Mouse (Mus musculus) forebrain, embryonic 15.5 days (tissue): ENCODE results near the gene Commd1. TPM values are rescaled to one million over a fixed set of nuclear protein-coding genes. Genes with fewer than 3 reads are reported as not detected.

Experiments
- ATAC-seq: fragments of 200-750 bp; cut with Nextera tagmentation; replicated peaks from 2 replicates; pipeline ENCODE4 v1.8.0; 2017; ENCODE audit warnings: mild to moderate bottlenecking, moderate TSS enrichment, moderate library complexity
- H3K27ac ChIP-seq: fragments of 300-500 bp; sonication (generic); replicated peaks from 2 replicates; pipeline ENCODE4 v1.5.1; 2015; ENCODE audit warnings: mild to moderate bottlenecking, inconsistent platforms
- H3K27me3 ChIP-seq: fragments of 300-500 bp; sonication (generic); 2 replicates; pipeline ENCODE4 v1.6.1; 2015; ENCODE audit warnings: inconsistent platforms
- H3K36me3 ChIP-seq: fragments of 300-500 bp; sonication (generic); 2 replicates; pipeline ENCODE4 v1.6.1; 2015; ENCODE audit warnings: mild to moderate bottlenecking, inconsistent platforms
- H3K4me1 ChIP-seq: fragments of 300-500 bp; sonication (generic); 2 replicates; pipeline ENCODE4 v1.6.1; 2015; ENCODE audit warnings: inconsistent platforms
- H3K4me2 ChIP-seq: fragments of 300-500 bp; sonication (generic); replicated peaks from 2 replicates; pipeline ENCODE4 v1.6.1; 2015; ENCODE audit warnings: mild to moderate bottlenecking, inconsistent platforms
- H3K4me3 ChIP-seq: fragments of 300-500 bp; sonication (generic); 2 replicates; pipeline ENCODE4 v1.5.1; 2015; ENCODE audit warnings: mild to moderate bottlenecking, inconsistent platforms
- H3K9ac ChIP-seq: fragments of 300-500 bp; sonication (generic); replicated peaks from 2 replicates; pipeline ENCODE4 v1.6.1; 2015; ENCODE audit warnings: mild to moderate bottlenecking, inconsistent platforms
- H3K9me3 ChIP-seq: fragments of 300-500 bp; sonication (generic); 2 replicates; pipeline ENCODE4 v1.6.1; 2016; ENCODE audit warnings: inconsistent platforms
- whole genome bisulfite sequencing: fragments of 180-500 bp; shearing (Covaris S2); methylation state at CpG from one replicate; pipeline ENCODE4 v1.1.7; 2015; ENCODE audit warnings: mixed read lengths; 5-methylcytosine and 5-hydroxymethylcytosine counted together
- polyA plus RNA-seq: library from polyadenylated mRNA; unstranded; fragments of >200 nt; fragmentation: Nextera tagmentation; extraction: Ambion mirVana; gene quantifications from 2 replicates; pipeline ENCODE4 v1.2.1, GENCODE M21; 2015

The Commd1 gene
- polyA plus RNA-seq, 1 experiment from 2014 or later, result 235 TPM

- peak overlapping the region; percentile 78 for H3K4me2 ChIP-seq
- H3K9ac ChIP-seq, result peak overlapping the region; percentile 83
- peak; percentile 96 for ATAC-seq
- H3K27me3 ChIP-seq, result no peaks in the 10 kb centered on the region
- under 1% methylated on average over 40 of the region's 40 CpGs for WGBS
- H3K9me3 ChIP-seq, result no peaks in the 10 kb centered on the region
- peak overlapping the region; percentile 63 for H3K4me3 ChIP-seq
- peak overlapping the region; percentile 93 for H3K27ac ChIP-seq
- H3K36me3 ChIP-seq, result peaks cover 21% of the 10 kb centered on the region
- peaks cover 8% of the 10 kb centered on the region; the same call in 1 of the 2 replicates for H3K4me1 ChIP-seq
These were observed 26.1 kb upstream of the Commd1 start for GRCm38 (mm10) chr11:23008181-23008823.

GRCm38 (mm10) chr11:23007481-23008180, 25.4 kb upstream of the Commd1 start, which contains the start of gene Fam161a:
Fam161a (plus strand) TSS chr11:23007531.
- ATAC-seq, result peak; percentile 95
- Histone ChIP-seq H3K36me3 (peaks cover 23% of the 10 kb centered on the region), H3K4me1 (peaks cover 8% of the 10 kb centered on the region; the same call in 1 of the 2 replicates), H3K27ac (peak within 1 kb of the TSS; percentile 93), H3K4me2 (peak within 1 kb of the TSS; percentile 78), H3K9ac (peak within 1 kb of the TSS; percentile 83), H3K27me3 (no peaks in the 10 kb centered on the region), H3K4me3 (peak within 1 kb of the TSS; percentile 63), H3K9me3 (no peaks in the 10 kb centered on the region)
- WGBS, result under 1% methylated on average over 22 of the region's 22 CpGs

GRCm38 (mm10) chr11:23007166-23007480, 24.9 kb upstream of the Commd1 start:
- Histone ChIP-seq H3K4me2 (peak overlapping the region; percentile 78), H3K27ac (peak overlapping the region; percentile 93), H3K9ac (peak overlapping the region; percentile 83), H3K27me3 (no peaks in the 10 kb centered on the region), H3K4me3 (peak overlapping the region; percentile 63), H3K9me3 (no peaks in the 10 kb centered on the region), H3K36me3 (peaks cover 28% of the 10 kb centered on the region), H3K4me1 (peaks cover 8% of the 10 kb centered on the region; the same call in 1 of the 2 replicates)
- ATAC-seq, result no peak
- WGBS, result 6% methylated on average over 6 of the region's 6 CpGs

- H3K27ac ChIP-seq, result no peak overlapping the region
- WGBS, result 96% methylated on average over 1 of the region's 1 CpGs
These were observed 23.1 kb upstream of the Commd1 start for GRCm38 (mm10) chr11:23005276-23005675.

GRCm38 (mm10) chr11:22998308-22998707, 16.1 kb upstream of the Commd1 start:
- Histone ChIP-seq H3K36me3 (peaks cover 81% of the 10 kb centered on the region), H3K9me3 (no peaks in the 10 kb centered on the region)
- ATAC-seq, result no peak

More at GRCm38 (mm10) chr11:23005276-23005675, 23.1 kb upstream of the Commd1 start:
- H3K36me3 ChIP-seq, result peaks cover 44% of the 10 kb centered on the region
- peaks cover 8% of the 10 kb centered on the region; the same call in 1 of the 2 replicates for H3K4me1 ChIP-seq
- no peak overlapping the region for H3K9ac ChIP-seq
- no peak overlapping the region for H3K4me3 ChIP-seq
- H3K9me3 ChIP-seq, result no peaks in the 10 kb centered on the region
- ATAC-seq, result no peak
- no peaks in the 10 kb centered on the region for H3K27me3 ChIP-seq
- H3K4me2 ChIP-seq, result no peak overlapping the region

GRCm38 (mm10) chr11:22995461-22995860, 13.3 kb upstream of the Commd1 start:
- Histone ChIP-seq H3K4me1 (peaks cover 17% of the 10 kb centered on the region), H3K27ac (no peak overlapping the region), H3K27me3 (no peaks in the 10 kb centered on the region), H3K4me2 (no peak overlapping the region), H3K36me3 (peaks cover 62% of the 10 kb centered on the region), H3K4me3 (no peak overlapping the region), H3K9me3 (no peaks in the 10 kb centered on the region), H3K9ac (no peak overlapping the region)
- ATAC-seq, result no peak
- WGBS, result 93% methylated on average over 4 of the region's 4 CpGs

More at GRCm38 (mm10) chr11:22998308-22998707, 16.1 kb upstream of the Commd1 start:
- no peak overlapping the region for H3K9ac ChIP-seq
- no peak overlapping the region for H3K4me2 ChIP-seq
- H3K4me1 ChIP-seq, result no peaks in the 10 kb centered on the region
- no peak overlapping the region for H3K4me3 ChIP-seq
- WGBS, result 84% methylated on average over 1 of the region's 1 CpGs
- H3K27ac ChIP-seq, result no peak overlapping the region
- no peaks in the 10 kb centered on the region for H3K27me3 ChIP-seq

GRCm38 (mm10) chr11:22994271-22994670, 12.1 kb upstream of the Commd1 start:
- no peaks in the 10 kb centered on the region for H3K9me3 ChIP-seq
- no peaks in the 10 kb centered on the region for H3K27me3 ChIP-seq
- no peak overlapping the region for H3K9ac ChIP-seq
- 87% methylated on average over 2 of the region's 2 CpGs for WGBS
- H3K4me2 ChIP-seq, result no peak overlapping the region
- no peak for ATAC-seq
- H3K27ac ChIP-seq, result no peak overlapping the region
- H3K4me1 ChIP-seq, result peaks cover 17% of the 10 kb centered on the region
- H3K36me3 ChIP-seq, result peaks cover 50% of the 10 kb centered on the region
- H3K4me3 ChIP-seq, result no peak overlapping the region

- no peaks in the 10 kb centered on the region for H3K27me3 ChIP-seq
- no peak for ATAC-seq
- H3K4me1 ChIP-seq, result peaks cover 17% of the 10 kb centered on the region
- H3K9me3 ChIP-seq, result no peaks in the 10 kb centered on the region
- H3K36me3 ChIP-seq, result peaks cover 26% of the 10 kb centered on the region
- 11% methylated on average over 14 of the region's 14 CpGs for WGBS
- H3K4me2 ChIP-seq, result peak overlapping the region; percentile 73
- peak overlapping the region; percentile 96 for H3K9ac ChIP-seq
- peak overlapping the region; percentile 97; the same call in 1 of the 2 replicates for H3K27ac ChIP-seq
- H3K4me3 ChIP-seq, result peak overlapping the region; percentile 88
These were observed 9.1 kb upstream of the Commd1 start for GRCm38 (mm10) chr11:22991218-22991835.

GRCm38 (mm10) chr11:22990393-22991126, 8.4 kb upstream of the Commd1 start, which contains the start of gene Cct4:
Cct4 (plus strand) TSS chr11:22990519.
- under 1% methylated on average over 66 of the region's 66 CpGs for WGBS
- Histone ChIP-seq H3K9me3 (no peaks in the 10 kb centered on the region), H3K27me3 (no peaks in the 10 kb centered on the region), H3K36me3 (peaks cover 22% of the 10 kb centered on the region), H3K4me3 (peak within 1 kb of the TSS; percentile 88), H3K27ac (peak within 1 kb of the TSS; percentile 97), H3K4me1 (peaks cover 17% of the 10 kb centered on the region), H3K9ac (peak within 1 kb of the TSS; percentile 96), H3K4me2 (peak within 1 kb of the TSS; percentile 73)
- ATAC-seq, result peak; percentile 98

GRCm38 (mm10) chr11:22989786-22990185, 7.6 kb upstream of the Commd1 start:
- Histone ChIP-seq H3K36me3 (peaks cover 15% of the 10 kb centered on the region), H3K4me2 (peak overlapping the region; percentile 73), H3K9ac (peak overlapping the region; percentile 96), H3K4me3 (peak overlapping the region; percentile 88), H3K27me3 (no peaks in the 10 kb centered on the region), H3K4me1 (peaks cover 17% of the 10 kb centered on the region), H3K9me3 (no peaks in the 10 kb centered on the region), H3K27ac (peak overlapping the region; percentile 97)
- ATAC-seq, result peak; percentile 49
- 38% methylated on average over 1 of the region's 1 CpGs for WGBS

GRCm38 (mm10) chr11:22987357-22987756, 5.2 kb upstream of the Commd1 start:
- no peak overlapping the region; the same call in 1 of the 2 replicates for H3K27ac ChIP-seq
- 51% methylated on average over 2 of the region's 2 CpGs for WGBS

More at GRCm38 (mm10) chr11:22987357-22987756, 5.2 kb upstream of the Commd1 start:
- H3K4me3 ChIP-seq, result no peak overlapping the region
- no peak overlapping the region for H3K9ac ChIP-seq
- H3K27me3 ChIP-seq, result no peaks in the 10 kb centered on the region
- H3K4me1 ChIP-seq, result peaks cover 20% of the 10 kb centered on the region
- H3K4me2 ChIP-seq, result no peak overlapping the region
- no peak for ATAC-seq
- H3K36me3 ChIP-seq, result no peaks in the 10 kb centered on the region
- H3K9me3 ChIP-seq, result no peaks in the 10 kb centered on the region
